Mouse (Mus musculus) right cerebral cortex, postnatal 25 days (tissue): ENCODE results near the gene Sipa1l1.

ENCODE experiments used
- DNase-seq: peaks from one replicate; pipeline ENCODE4 v3.0.0; 2022

Gene Sipa1l1

DNA sequence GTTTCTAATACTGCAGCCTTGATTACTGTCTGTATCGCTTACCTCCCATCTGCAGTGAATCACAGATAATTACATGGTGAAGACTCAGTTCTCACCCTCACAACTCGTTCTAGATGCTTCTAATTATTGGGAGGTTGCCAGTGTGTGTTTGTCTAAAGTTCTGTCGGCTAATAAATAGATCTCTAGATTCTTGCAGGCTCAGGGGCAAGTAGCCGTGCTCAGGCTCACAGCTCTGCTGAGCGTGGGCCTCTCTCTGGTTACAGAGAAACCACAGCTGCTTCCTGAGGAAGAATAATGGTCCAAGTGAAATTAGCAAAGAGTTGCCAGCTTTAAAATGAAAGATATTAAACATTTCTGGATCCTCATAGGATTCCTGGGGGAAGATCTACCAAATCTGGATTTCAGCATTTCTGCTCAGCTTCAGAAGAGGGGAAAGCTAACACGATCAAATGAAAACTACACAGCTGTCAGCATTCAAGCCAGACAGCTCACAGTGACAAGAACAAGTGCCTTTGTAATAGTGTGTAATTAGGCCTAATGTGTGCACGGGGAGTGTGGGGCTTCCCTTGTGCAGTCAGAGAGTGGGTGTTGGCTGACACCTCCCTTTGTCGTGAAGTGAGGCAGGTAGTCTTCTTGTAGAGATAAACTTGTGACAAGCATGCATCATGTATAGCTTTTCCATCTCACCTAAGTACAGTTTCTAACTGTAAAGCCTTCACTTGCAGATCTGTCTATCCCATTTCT, 225.2 kb downstream of the Sipa1l1 start:
- peak; percentile 27 for DNase-seq

DNA sequence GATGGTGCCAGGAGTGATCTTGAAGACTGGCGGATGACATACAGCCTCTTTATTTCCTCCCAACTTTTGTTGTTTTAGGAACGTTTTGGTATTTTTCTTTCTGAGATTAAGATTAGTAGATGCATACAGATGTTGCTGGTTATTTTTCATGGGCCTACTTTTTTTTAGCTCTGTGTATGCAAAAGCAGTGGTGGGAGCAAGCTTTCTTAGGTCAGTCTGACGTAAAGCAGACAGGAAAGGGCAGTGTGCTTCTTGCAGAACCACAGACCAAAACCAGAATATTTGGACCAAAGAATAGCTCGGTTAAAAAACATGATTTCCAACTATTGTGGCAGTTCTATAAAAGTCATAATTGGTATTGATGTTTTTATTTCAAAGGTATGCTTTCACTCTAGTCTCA, 226.1 kb downstream of the Sipa1l1 start:
- no peak for DNase-seq

DNA sequence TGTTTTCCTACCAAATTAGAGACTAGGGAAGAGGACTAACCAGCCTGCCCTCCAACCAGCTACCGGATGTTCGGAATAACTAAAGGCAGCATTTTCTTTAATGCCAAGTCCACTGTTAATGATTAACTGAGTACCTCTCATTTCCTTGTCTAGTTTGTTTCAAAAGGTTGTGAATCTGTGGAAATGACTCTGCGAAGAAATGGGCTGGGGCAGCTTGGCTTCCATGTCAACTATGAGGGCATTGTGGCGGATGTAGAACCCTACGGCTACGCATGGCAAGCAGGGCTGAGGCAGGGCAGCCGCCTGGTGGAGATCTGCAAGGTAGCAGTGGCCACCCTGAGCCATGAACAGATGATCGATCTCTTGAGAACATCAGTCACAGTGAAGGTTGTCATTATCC, 228.1 kb downstream of the Sipa1l1 start:
- no peak for DNase-seq

DNA sequence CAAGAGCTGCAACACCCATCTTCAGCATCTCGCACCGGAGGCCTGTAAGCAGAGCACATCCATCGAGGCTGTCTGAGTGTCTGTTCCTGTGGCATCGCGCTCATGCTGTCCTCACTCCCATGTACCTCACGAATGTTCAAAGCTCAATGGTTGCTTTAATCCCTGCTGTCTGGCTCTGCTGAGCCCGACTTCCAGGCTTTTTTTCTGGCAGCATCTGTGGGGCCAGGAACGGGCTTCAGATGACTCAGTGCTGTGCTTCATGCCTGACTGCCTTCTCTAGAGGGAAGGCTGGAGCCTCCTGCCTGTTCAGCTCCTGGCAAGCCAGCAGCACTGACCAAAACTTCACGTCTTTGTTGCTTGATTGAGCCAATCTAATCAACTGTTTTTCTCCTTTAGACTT, 228.6 kb downstream of the Sipa1l1 start:
- DNase-seq, result peak; percentile 43

DNA sequence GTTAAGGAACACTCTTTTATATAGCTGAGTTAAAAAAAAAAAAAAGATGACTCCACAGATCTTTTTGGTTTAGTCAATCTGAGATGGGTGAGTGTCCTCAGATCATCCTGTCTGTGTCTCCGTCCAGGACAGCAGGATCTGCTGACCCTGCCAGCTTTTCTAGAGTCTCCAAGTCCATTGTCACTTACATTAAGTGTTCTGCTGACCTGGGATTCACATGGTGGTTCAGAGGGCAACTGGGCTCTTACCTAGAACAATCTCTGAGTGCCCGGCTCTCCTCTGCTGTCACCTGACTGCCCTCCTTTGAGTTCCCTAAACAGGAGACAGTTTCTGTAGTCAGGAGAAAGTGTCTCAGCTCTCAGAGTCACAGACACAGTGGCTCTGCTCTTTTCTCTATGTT, 229.8 kb downstream of the Sipa1l1 start:
- DNase-seq, result no peak

DNA sequence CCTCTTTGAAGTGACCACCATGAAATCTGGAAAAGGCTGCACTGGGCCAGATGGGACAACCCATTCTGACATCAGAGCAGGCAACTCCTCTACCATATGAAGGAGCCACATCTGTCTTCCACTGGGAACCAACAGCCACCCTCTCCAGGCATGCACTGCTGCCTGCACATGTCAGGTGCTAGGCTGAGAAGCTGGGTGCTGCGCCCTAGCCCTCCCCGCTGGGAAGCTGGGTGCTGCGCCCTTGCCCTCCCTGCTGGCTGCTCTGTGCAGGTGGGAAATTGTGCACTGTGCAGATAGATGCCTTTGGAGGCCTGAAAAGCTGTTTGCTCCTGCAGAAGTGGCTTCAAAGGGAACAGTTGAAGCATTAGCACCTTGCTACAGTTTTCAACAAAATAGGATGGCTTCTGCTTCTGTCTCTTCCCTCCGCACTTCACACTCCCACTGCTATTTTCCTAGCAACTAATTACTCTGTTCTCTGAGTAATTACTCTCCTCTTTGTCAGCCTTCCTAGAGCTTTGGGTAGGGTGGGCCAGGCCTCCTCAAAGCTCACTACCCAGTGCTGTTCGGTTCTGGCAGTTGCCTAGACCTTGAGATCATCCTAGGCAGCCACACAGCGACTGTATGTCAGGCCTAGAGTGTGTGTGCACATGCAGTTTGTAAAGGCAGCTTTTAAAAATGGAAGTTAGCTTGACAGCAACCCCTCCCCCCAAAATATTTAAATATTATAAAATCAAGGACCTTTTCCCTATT, 231.0 kb downstream of the Sipa1l1 start:
- DNase-seq, result no peak

DNA sequence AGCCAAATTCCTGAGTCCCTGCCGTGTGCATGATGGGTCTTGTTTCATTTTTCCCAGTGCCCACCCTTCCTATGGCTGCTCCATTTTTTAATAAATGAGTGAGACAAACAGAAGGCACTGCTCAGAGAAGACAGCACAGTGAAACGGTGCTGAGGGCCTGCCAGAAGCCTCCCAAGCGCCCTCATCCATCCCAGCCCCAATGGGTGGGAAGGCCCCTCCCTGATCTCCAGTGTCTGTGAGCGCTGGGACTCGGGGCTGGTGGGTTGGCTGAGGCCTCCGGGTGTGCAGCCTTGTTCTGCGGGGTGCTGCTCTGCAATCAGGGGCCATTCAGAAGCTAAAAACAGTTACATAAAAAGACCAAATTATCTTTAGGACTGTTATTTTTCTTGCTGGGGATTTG, 231.7 kb downstream of the Sipa1l1 start:
- DNase-seq, result no peak

DNA sequence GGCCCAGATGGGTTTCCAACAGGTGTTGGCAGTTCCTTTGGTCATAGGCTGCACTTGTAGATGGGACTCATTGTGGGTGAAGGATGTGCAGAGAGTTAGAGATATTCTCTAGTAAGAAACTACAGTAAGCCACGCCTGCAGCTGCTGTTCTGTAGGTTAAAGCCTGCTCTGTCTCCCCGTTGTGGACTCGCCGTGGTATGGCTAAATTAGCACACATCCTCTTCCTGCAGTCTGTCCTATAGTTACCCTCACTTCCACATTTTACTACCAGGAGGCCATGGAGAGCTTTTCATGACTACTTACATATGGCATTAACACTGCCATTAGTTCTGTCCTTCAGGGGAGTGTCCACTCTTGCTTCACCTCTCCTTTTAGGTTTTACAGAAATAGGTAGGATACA, 232.3 kb downstream of the Sipa1l1 start:
- no peak for DNase-seq

DNA sequence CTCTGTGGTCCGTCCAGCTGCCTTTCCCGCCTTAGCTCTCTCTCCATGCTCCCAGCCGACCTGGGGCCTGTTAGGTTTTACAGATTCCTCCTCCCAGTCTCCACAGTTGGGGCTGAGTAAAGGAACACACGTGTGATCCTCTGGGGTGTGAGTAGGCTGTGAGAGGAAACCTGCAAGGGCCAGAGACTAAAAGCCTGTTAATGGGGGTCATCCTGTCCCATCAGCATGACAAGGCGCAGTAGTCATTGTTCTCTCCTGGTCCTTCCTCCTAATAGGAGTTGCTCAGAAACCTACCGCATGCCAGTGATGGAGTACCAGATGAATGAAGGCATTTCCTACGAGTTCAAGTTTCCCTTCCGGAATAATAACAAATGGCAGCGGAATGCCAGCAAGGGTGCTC, 233.5 kb downstream of the Sipa1l1 start:
- no peak for DNase-seq

DNA sequence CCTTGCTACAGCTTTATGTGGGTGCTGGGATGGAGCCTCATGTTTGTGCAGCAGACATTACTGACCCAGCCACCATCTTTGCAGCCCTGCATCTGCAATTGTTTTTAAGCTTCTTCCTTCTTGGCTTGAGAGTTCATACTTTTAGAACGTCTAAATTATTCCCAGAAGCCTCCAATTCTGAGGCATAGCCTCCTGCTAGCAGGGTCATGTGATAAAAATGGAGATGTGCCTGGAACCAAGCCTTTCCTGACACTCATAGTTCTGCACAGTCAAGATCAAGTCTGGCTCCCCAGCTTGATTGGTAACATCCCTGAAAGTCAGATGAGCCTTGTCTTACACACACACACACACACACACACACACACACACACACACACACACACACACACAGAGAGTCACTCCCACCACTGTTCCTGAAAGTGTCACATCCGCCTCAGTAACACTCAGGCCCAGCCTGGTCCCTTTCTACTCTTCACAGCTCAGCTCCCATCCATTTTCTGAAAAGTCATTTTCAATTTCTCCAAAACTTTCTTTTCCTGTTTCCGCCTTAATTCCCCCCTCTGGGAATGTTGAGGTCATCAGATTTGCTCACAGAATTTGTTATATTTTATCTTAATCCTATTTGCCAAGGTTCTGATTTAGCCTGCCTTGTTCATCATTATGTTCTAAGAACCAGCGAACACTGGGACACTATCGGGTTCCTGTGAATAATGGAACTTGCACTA, 238.6 kb downstream of the Sipa1l1 start:
- no peak for DNase-seq

DNA sequence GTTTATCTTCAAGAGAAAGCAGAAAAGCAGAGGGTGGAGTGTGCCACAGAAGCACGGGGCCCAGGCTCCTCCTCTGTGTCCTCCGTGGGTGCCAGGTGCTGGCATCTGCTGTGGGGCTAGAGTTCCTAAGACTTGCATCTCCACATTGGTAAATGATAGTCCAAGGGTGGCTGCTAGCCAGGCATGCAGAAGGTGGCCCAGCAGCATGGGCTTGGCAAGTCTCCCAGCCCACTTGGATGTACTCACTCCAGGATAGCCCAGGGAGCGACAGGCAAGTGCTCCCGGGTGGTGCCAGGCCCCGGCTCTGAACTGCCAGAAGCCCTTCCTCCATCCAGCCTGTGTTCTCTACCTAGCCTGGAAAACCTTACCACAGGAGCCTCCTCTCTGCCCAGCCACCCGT, 239.4 kb downstream of the Sipa1l1 start:
- DNase-seq, result no peak

DNA sequence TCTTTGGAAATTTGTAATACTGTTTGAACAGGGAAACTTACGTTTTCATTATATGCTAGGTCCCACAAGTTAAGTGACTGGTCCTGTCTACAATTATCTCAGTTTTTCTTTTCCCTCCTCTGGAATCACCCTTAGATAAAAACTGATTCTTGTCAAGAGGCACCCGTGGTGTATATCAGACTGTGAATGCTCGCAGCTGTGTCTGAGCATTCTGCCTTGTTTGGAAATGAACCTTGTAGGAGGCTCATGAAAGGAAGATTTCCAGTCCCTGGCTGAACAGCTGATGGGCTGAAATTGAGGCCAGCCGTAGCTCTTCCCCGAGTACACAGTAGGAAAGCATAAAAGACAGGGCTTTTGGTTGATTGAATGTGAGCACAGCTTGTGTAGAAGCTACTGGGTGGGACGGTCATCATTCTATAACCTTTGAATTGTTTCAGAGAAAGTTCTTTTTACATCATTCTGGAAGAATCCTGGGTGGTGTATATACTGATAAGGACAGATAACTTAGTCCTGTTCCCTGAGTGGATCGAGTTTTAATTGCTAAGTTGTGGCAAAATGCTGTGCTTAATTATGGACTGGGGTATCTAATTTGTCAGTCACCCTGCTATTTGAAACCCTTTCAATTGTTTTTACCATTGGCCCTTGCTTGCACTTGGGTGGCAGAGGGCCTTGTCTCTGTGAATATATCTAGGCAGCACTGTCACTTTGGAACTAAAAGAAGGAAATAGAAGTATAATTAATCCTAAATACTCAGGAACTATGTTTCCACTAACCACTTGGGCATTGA, 240.8 kb downstream of the Sipa1l1 start:
- DNase-seq, result no peak

DNA sequence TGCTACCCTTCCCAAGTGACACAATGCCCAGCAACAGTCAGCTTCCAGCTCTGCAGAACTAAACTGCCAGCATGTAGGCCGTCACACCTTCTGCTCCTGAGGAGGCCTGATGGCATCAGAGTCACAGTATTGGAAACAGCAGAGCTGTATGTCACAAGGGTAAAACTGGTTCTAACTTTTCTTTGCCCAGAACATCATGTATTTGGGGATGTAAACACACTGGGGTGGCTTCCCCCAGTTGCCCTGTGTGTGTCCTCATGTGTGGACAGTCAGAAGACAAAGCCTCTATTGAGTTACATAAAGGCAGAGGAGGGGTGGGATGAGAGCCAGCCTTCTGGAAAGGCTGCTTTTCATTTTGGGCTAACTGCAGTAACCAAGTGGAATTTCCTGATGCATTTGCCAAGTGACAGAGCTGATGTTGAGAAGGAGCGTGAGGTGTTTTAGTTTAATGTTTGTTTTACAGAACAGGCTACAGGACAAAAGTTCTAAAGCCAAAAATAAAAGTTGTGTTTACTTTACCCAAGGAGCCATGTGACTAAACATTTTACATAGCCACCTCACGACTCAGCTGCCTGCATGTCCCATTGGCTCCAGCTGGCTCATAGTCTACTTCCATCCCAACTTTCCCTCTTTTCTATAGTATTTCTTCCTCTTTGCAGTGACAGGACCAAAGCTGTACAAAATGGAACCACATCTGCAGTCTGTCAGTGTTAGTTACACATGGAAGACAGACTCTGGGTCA, 243.3 kb downstream of the Sipa1l1 start:
- DNase-seq, result peak; percentile 40

DNA sequence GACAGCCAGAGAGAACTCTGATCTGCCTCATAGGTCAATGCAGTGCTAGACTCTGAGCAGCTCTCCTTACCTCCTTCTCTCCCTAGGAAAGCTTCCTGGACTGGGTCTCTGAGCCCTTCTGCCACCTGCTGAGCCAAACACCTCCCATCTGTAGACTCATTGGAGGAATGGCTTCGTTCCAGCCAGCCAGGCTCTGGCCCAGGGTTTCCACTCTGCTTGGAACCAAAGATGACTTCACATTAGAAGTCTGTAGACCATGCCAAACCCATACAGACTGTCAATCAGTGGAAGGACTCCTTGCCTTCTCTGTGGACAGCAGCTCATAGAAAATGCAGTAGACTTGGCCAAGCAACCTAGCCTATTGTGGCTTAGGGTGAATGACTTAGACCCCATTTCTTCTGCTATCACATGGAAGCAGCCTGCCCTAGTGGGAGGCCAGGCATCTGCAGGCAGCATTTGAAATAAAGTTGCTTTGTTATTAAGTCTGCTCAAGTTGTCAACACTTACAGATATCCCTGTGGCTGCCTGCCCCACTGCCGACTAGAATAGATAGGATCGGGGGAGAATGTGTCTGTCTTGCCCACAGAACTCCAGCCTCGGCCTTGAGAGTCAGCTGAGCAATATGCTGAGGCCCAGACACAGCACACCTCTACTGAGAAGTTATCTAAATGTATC, 246.7 kb downstream of the Sipa1l1 start:
- no peak for DNase-seq

DNA sequence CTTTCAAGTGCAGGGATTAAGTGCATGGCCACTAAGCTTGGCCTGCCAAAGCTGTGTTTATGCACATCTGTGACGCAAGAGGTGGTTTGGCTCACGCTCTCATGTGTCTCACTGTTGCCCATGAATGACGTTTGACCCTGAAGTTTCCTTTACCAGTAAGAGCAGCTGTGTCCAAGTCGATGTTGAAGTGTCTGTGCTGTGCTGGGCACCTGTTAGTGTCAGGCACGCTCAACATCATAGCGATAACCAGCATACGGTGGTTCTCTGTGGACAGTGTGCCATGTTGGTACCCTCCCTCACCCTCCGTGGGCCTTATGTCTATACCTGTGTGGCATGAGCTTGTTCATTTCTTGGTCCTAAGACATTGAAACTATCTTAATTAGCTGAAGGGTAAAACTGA, 249.9 kb downstream of the Sipa1l1 start:
- DNase-seq, result no peak

DNA sequence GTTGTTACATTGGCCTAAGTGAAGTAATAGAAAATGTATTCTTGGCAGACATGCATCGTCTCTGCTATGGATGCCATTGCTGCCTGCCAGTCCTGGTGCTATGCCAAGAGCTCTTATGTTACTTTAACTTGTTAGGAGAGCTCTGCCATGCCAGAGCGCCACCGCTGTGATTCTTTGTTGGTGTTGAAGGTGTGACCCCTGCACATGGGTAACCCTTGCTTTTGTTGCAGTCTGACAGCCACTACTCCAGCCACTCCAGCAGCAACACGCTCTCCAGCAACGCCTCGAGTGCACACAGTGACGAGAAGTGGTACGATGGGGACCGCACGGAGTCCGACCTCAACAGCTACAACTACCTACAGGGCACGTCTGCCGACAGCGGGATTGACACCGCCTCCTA, 255.7 kb downstream of the Sipa1l1 start:
- DNase-seq, result no peak

DNA sequence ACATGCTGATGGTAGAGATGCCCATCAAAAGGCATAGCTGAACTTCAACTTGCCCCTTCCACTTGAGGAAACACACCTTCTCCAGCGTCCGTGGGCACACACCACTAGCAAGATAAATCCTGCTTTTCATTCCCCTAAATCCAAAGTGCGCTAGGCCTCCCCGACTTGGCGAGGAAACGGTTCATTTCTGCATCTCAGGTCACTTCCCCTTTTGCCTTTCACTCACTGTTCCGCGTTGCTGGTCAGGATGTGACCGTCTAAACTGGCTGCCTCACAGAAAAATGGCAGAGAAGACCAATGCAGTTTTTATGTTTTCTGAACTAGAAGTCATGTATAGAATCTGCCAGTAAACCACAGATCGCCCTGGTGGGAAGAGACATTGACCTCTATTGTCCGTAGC, 256.7 kb downstream of the Sipa1l1 start:
- no peak for DNase-seq

DNA sequence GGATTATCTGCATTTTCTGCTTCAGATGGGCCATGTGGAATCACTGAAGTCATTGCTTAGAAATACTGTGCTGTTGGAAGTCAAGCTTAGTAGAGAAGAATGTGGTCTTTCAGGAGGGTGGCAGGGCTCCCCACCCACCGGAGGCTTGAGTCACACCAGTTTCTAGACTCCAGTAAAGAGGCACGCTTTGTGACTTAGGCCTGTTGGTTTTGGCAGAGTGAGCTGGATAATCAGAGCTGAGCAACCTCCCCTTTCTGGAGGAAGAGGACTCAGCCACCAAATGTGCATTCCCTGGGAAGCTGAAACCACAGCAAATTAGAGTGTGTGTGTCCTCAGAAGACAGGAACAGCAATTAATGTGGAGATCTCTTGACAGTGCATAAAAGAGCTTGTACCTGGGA, 258.3 kb downstream of the Sipa1l1 start:
- no peak for DNase-seq

DNA sequence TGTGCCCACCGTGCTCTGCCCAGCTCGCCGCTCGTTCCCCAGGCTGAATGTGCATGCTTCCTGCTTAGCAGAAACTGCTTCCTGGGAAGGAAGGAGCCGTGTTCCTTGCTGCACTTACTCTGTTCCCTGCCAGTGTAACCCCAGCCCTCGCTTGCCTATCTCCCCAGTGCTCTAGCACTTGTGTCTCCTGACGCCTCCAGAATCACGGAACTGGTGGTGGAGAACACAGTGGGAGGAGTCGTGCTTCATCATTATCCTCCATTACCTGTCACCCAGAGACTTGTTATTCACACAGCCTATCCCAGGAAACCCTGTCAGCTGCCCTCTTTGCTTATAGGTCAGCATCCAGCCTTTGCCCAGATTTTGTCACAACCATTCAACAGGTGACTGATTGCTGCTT, 259.3 kb downstream of the Sipa1l1 start:
- no peak for DNase-seq

DNA sequence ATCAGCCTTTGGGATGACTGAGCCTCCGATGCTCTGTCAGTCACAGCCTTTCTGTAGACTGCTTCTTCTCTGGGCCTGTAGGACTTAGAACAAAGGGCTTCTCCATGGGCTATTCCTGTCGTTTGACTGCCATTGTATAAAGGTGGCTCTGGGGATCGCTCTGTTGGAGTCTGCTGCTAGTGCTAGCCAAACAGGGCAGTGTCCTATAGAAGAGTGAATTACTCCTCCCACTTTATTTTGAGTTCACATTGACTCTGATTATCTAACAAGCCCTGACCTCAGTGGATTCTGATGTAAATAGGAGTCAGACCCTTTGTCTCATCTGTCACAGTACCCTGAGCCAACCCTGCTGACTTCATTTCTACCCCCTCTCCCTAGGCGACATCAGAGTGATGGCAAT, 264.2 kb downstream of the Sipa1l1 start:
- DNase-seq, result no peak

DNA sequence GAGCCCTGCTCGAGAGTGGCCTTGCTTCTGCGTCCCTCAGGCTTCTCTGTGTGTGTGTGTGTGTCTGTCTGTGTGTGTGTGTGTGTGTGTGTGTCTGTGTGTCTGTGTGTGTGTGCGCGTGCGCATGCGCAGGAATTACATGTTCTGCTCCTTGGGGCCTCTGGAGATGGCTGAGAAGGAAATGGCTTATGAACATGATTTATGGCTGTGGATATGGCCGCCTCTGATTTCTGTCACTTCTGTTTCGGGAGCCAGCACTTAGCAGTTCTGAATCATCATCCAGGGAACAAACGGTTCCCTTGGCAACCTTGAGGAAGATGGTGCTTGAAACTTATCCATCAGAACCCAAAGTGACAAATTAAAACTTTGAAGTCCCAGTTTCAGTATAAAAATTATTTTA, 265.5 kb downstream of the Sipa1l1 start:
- DNase-seq, result no peak

DNA sequence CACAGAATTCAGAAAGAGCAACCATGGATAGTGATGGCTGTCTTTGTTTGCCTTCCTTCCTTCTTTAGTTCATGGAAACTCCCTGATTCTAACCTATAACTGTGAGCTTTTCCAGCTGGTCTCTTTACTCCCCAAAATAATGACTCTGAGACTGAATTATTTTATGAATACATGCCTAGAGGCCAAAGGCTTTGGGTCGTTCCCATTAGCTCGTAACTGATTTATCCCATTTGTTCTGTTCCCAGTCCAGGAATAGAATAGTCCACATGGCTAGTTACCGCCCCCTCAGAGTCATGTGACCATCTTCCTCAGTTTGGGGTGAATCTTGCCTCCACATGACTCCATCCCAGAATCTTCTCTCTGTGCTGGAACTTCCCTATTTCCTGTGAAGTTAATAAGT, 272.4 kb downstream of the Sipa1l1 start:
- no peak for DNase-seq
